Mouse (Mus musculus): ENCODE data around the gene Mxra7. TPM values are rescaled to one million over a fixed set of nuclear protein-coding genes. Genes with fewer than 3 reads are reported as not detected.

Mxra7 gene
- 1.7 and 6.6 TPM in 2 replicates for polyA plus RNA-seq (2011; ENCODE audit: insufficient read depth, insufficient read length, low replicate concordance, missing spikeins)

- Histone ChIP-seq H3K4me3 (replicated peaks; ENCODE audit: control insufficient read depth, low read depth, low read length) (peak within 1 kb of the TSS; percentile 16), H3K27ac (ENCODE audit: control insufficient read depth, insufficient read depth, low read depth, low read length, poor library complexity) (no peak within 1 kb of the TSS; the same call in 1 of the 2 replicates), H3K4me1 (ENCODE audit: control insufficient read depth, insufficient read depth, low read length) (no peaks in the 10 kb centered on the region; the same call in 1 of the 2 replicates)
- 7% methylated on average over 71 of the region's 71 CpGs for WGBS
- TF ChIP-seq CTCF (IDR thresholded peaks at IDR 0.05; ENCODE audit: control insufficient read depth, insufficient read depth, low read length) (no peak), POLR2A (IDR thresholded peaks at IDR 0.05; ENCODE audit: borderline replicate concordance, control insufficient read depth, low read depth, low read length) (no peak)
Measured at GRCm38 (mm10) chr11:116827534-116828165, at the start of gene Mxra7. Mxra7 (minus strand) TSS chr11:116828046.

GRCm38 (mm10) chr11:116873987-116874386 is 46.1 kb upstream of the Mxra7 start:
- Histone ChIP-seq H3K4me1 (ENCODE audit: control insufficient read depth, insufficient read depth, low read length) (no peaks in the 10 kb centered on the region), H3K27ac (ENCODE audit: control insufficient read depth, insufficient read depth, low read depth, low read length, poor library complexity) (no peak overlapping the region), H3K4me3 (replicated peaks; ENCODE audit: control insufficient read depth, low read depth, low read length) (no peak overlapping the region)
- WGBS, result 89% methylated on average over 20 of the region's 20 CpGs
- TF ChIP-seq POLR2A (IDR thresholded peaks at IDR 0.05; ENCODE audit: borderline replicate concordance, control insufficient read depth, low read depth, low read length) (no peak), CTCF (IDR thresholded peaks at IDR 0.05; ENCODE audit: control insufficient read depth, insufficient read depth, low read length) (no peak)

DNA sequence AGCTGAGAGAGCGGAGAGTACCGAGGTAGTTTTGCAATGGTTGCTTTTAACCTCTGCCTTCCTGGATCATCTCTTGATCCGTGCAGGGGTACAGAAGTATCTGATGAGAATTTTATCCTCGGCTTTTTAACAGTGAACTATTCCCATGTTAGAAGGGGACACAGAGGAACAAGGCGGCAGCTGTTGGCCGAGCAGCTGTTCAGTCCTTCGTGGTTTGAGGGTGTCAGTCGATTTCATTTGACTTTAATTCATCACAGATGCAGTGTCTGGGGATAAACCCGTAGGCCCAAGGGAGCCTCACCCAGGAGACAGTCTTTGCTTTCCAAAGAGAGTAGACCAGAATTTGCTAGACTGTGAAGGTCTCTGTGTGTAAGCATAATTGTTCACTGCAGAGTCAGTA is 43.7 kb upstream of the Mxra7 start:
- TF ChIP-seq CTCF (IDR thresholded peaks at IDR 0.05; ENCODE audit: control insufficient read depth, insufficient read depth, low read length), result no peak
- no peak for TF ChIP-seq POLR2A (IDR thresholded peaks at IDR 0.05; ENCODE audit: borderline replicate concordance, control insufficient read depth, low read depth, low read length)
- Histone ChIP-seq H3K4me3 (replicated peaks; ENCODE audit: control insufficient read depth, low read depth, low read length) (no peak overlapping the region), H3K4me1 (ENCODE audit: control insufficient read depth, insufficient read depth, low read length) (no peaks in the 10 kb centered on the region), H3K27ac (ENCODE audit: control insufficient read depth, insufficient read depth, low read depth, low read length, poor library complexity) (no peak overlapping the region)
- WGBS, result 86% methylated on average over 9 of the region's 9 CpGs

- TF ChIP-seq POLR2A (IDR thresholded peaks at IDR 0.05; ENCODE audit: borderline replicate concordance, control insufficient read depth, low read depth, low read length) (no peak), CTCF (IDR thresholded peaks at IDR 0.05; ENCODE audit: control insufficient read depth, insufficient read depth, low read length) (no peak)
- no peak overlapping the region for H3K27ac ChIP-seq (ENCODE audit: control insufficient read depth, insufficient read depth, low read depth, low read length, poor library complexity)
- no peaks in the 10 kb centered on the region for H3K4me1 ChIP-seq (ENCODE audit: control insufficient read depth, insufficient read depth, low read length)
- no peak overlapping the region for H3K4me3 ChIP-seq (replicated peaks; ENCODE audit: control insufficient read depth, low read depth, low read length)
- 69% methylated on average over 4 of the region's 4 CpGs for WGBS
Measured at GRCm38 (mm10) chr11:116869641-116870040, 41.8 kb upstream of the Mxra7 start.

- Histone ChIP-seq H3K27ac (ENCODE audit: control insufficient read depth, insufficient read depth, low read depth, low read length, poor library complexity) (no peak overlapping the region), H3K4me3 (replicated peaks; ENCODE audit: control insufficient read depth, low read depth, low read length) (no peak overlapping the region), H3K4me1 (ENCODE audit: control insufficient read depth, insufficient read depth, low read length) (no peaks in the 10 kb centered on the region)
- TF ChIP-seq CTCF (IDR thresholded peaks at IDR 0.05; ENCODE audit: control insufficient read depth, insufficient read depth, low read length) (no peak), POLR2A (IDR thresholded peaks at IDR 0.05; ENCODE audit: borderline replicate concordance, control insufficient read depth, low read depth, low read length) (no peak)
- WGBS, result 91% methylated on average over 8 of the region's 8 CpGs
Measured at GRCm38 (mm10) chr11:116869223-116869622, 41.4 kb upstream of the Mxra7 start.

DNA sequence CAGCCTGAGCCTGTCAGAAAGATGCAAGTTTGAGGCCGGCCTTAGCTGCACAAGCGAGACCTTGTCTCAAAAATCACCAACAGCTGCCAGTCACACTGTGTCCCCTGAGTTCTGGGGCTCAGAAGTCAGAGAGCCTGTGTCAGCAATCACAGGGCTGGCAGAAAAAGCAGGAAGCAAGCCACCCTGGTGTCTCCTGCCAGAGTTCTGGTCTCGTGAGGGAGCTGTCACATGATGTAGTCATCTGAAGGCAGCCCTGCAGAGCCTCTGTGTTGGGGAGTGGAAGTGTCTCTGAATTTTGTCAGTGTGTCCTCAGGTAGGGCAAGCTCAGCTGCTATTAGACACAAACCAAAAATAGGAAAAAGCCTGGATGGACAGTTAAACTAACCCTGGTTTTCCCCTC is 40.3 kb upstream of the Mxra7 start:
- Histone ChIP-seq H3K4me1 (ENCODE audit: control insufficient read depth, insufficient read depth, low read length) (no peaks in the 10 kb centered on the region), H3K4me3 (replicated peaks; ENCODE audit: control insufficient read depth, low read depth, low read length) (no peak overlapping the region), H3K27ac (ENCODE audit: control insufficient read depth, insufficient read depth, low read depth, low read length, poor library complexity) (no peak overlapping the region)
- TF ChIP-seq POLR2A (IDR thresholded peaks at IDR 0.05; ENCODE audit: borderline replicate concordance, control insufficient read depth, low read depth, low read length) (no peak), CTCF (IDR thresholded peaks at IDR 0.05; ENCODE audit: control insufficient read depth, insufficient read depth, low read length) (no peak)
- WGBS, result 65% methylated on average over 3 of the region's 3 CpGs

GRCm38 (mm10) chr11:116865945-116866585 is 38.2 kb upstream of the Mxra7 start:
- TF ChIP-seq CTCF (IDR thresholded peaks at IDR 0.05; ENCODE audit: control insufficient read depth, insufficient read depth, low read length) (no peak), POLR2A (IDR thresholded peaks at IDR 0.05; ENCODE audit: borderline replicate concordance, control insufficient read depth, low read depth, low read length) (no peak)
- H3K4me3 ChIP-seq (replicated peaks; ENCODE audit: control insufficient read depth, low read depth, low read length), result no peak overlapping the region
- 83% methylated on average over 12 of the region's 12 CpGs for WGBS
- H3K4me1 ChIP-seq (ENCODE audit: control insufficient read depth, insufficient read depth, low read length), result no peaks in the 10 kb centered on the region
- no peak overlapping the region for H3K27ac ChIP-seq (ENCODE audit: control insufficient read depth, insufficient read depth, low read depth, low read length, poor library complexity)

DNA sequence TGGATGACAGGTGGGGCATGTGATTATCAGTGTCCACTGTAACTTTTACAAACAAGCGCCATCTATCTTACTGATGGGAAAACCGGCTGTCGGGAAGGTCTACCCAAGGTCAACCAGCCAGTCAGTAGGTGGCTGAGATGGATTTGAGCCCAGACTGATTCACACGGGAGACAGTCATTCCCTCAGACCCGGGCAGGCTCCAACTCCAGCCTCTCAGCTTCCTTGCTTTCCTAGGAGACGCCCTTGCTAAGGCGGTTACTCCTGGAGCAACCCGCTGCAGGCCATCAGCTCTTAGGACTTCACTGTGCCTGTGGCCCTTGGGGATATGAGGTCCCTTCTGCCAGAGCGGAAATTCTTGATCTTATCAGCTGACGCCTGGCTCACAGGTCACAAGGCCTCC is 36.6 kb upstream of the Mxra7 start:
- Histone ChIP-seq H3K27ac (ENCODE audit: control insufficient read depth, insufficient read depth, low read depth, low read length, poor library complexity) (no peak overlapping the region), H3K4me1 (ENCODE audit: control insufficient read depth, insufficient read depth, low read length) (no peaks in the 10 kb centered on the region), H3K4me3 (replicated peaks; ENCODE audit: control insufficient read depth, low read depth, low read length) (no peak overlapping the region)
- 93% methylated on average over 10 of the region's 10 CpGs for WGBS
- no peak for TF ChIP-seq CTCF (IDR thresholded peaks at IDR 0.05; ENCODE audit: control insufficient read depth, insufficient read depth, low read length)
- TF ChIP-seq POLR2A (IDR thresholded peaks at IDR 0.05; ENCODE audit: borderline replicate concordance, control insufficient read depth, low read depth, low read length), result no peak

Data from bone marrow, adult 2 months (tissue).